Mouse (Mus musculus) spleen, adult 2 months (tissue): ENCODE data around the gene H2afj. TPM values are rescaled to one million over a fixed set of nuclear protein-coding genes. Genes with fewer than 3 reads are reported as not detected.
A peak's percentile ranks its signal among the peaks of the same experiment; 100 is the strongest.

Source experiments
- DNase-seq, 2 experiments: peaks; one replicate each; pipeline versions ENCODE4 v3.0.0 to v3.0.0-alpha.2; 2012 to 2021; ENCODE audit warnings: low spot score in 2 of 2, low read depth in 1 of 2
- H3K27ac ChIP-seq: fragments of 200-500 bp; 2 replicates; pipeline ENCODE4 v1.5.1; 2012; ENCODE audit warnings: low read length, inconsistent platforms; ENCODE audit not compliant: insufficient read depth
- H3K27me3 ChIP-seq: fragments of 200-500 bp; 2 replicates; pipeline ENCODE4 v1.6.1; 2012; ENCODE audit warnings: mild to moderate bottlenecking, moderate library complexity, low read length, inconsistent platforms; ENCODE audit not compliant: control insufficient read depth, insufficient read depth
- H3K36me3 ChIP-seq: fragments of 200-500 bp; 2 replicates; pipeline ENCODE4 v1.6.1; 2012; ENCODE audit warnings: mild to moderate bottlenecking, low read length, inconsistent platforms; ENCODE audit not compliant: control insufficient read depth, insufficient read depth
- H3K4me1 ChIP-seq: fragments of 200-500 bp; 2 replicates; pipeline ENCODE4 v1.6.1; 2011; ENCODE audit warnings: inconsistent platforms; ENCODE audit not compliant: control insufficient read depth, insufficient read depth, insufficient read length
- H3K4me3 ChIP-seq: fragments of 200-500 bp; 2 replicates; pipeline ENCODE4 v1.5.1; 2011; ENCODE audit warnings: mild to moderate bottlenecking, inconsistent platforms; ENCODE audit not compliant: insufficient read depth, insufficient read length; ENCODE audit errors: extremely low read depth
- CTCF ChIP-seq: fragments of 200-500 bp; IDR thresholded peaks from 2 replicates; pipeline ENCODE4 v1.5.1; 2011; ENCODE audit warnings: mild to moderate bottlenecking, inconsistent platforms; ENCODE audit not compliant: insufficient read depth, insufficient read length, insufficient replicate concordance; ENCODE audit errors: extremely low read depth
- POLR2A ChIP-seq: fragments of 200-500 bp; IDR thresholded peaks from 2 replicates; pipeline ENCODE4 v1.6.1; 2011; ENCODE audit warnings: low read depth, low read length, inconsistent platforms
- WGBS: fragments of 180-500 bp; shearing (Covaris S2); methylation state at CpG from one replicate; pipeline ENCODE4 v1.1.7; 2018; 5-methylcytosine and 5-hydroxymethylcytosine counted together
- polyA plus RNA-seq: library from polyadenylated mRNA; depleted of rRNA; stranded (reverse); fragments of >200 nt; gene quantifications from 2 replicates; pipeline ENCODE4 v1.2.3, GENCODE M21; 2012; rRNA removed

Gene H2afj
- polyA plus RNA-seq: 228 and 441 TPM in 2 replicates

- peak; percentile 92 to 98 for DNase-seq
- TF ChIP-seq POLR2A: peak; percentile 88
- no peak for TF ChIP-seq CTCF
- Histone ChIP-seq H3K4me3 (peak within 1 kb of the TSS; percentile 88), H3K4me1 (peaks cover 6% of the 10 kb centered on the region; the same call in 1 of the 2 replicates), H3K36me3 (peaks cover 5% of the 10 kb centered on the region), H3K27ac (peak within 1 kb of the TSS; percentile 85), H3K27me3 (no peaks in the 10 kb centered on the region)
- WGBS: 1% methylated on average over 34 of the region's 34 CpGs
Observed at GRCm38 (mm10) chr6:136808014-136808417, at the start of gene H2afj. Gene H2afj (plus strand): TSS chr6:136808244.

GRCm38 (mm10) chr6:136763912-136764311, 44.1 kb upstream of the H2afj start:
- Histone ChIP-seq H3K36me3 (no peaks in the 10 kb centered on the region), H3K27ac (no peak overlapping the region), H3K4me1 (no peaks in the 10 kb centered on the region), H3K4me3 (no peak overlapping the region), H3K27me3 (no peaks in the 10 kb centered on the region)
- WGBS: 39% methylated on average over 1 of the region's 1 CpGs
- no peak for DNase-seq
- TF ChIP-seq POLR2A: no peak
- no peak for TF ChIP-seq CTCF

- Histone ChIP-seq H3K4me3 (no peak overlapping the region), H3K27ac (no peak overlapping the region), H3K4me1 (no peaks in the 10 kb centered on the region), H3K27me3 (no peaks in the 10 kb centered on the region), H3K36me3 (no peaks in the 10 kb centered on the region)
- no peak for DNase-seq
- TF ChIP-seq CTCF (no peak), POLR2A (no peak)
- WGBS: 82% methylated on average over 8 of the region's 8 CpGs
Observed at GRCm38 (mm10) chr6:136769143-136769542, 38.9 kb upstream of the H2afj start.

- Histone ChIP-seq H3K27me3 (no peaks in the 10 kb centered on the region), H3K4me3 (no peak overlapping the region), H3K27ac (no peak overlapping the region), H3K4me1 (no peaks in the 10 kb centered on the region), H3K36me3 (no peaks in the 10 kb centered on the region)
- no peak for TF ChIP-seq POLR2A
- TF ChIP-seq CTCF: no peak
- 92% methylated on average over 7 of the region's 7 CpGs for WGBS
- DNase-seq: no peak
Observed at GRCm38 (mm10) chr6:136769859-136770258, 38.2 kb upstream of the H2afj start.

GRCm38 (mm10) chr6:136776392-136776791, 31.7 kb upstream of the H2afj start:
- H3K27ac ChIP-seq: no peak overlapping the region
- H3K4me1 ChIP-seq: no peaks in the 10 kb centered on the region
- H3K27me3 ChIP-seq: no peaks in the 10 kb centered on the region
- 92% methylated on average over 1 of the region's 1 CpGs for WGBS
- TF ChIP-seq CTCF (no peak), POLR2A (no peak)
- no peak overlapping the region for H3K4me3 ChIP-seq
- DNase-seq: no peak
- H3K36me3 ChIP-seq: no peaks in the 10 kb centered on the region

GRCm38 (mm10) chr6:136781377-136781986, 26.6 kb upstream of the H2afj start, which contains the start of gene Gucy2c:
Gene Gucy2c (minus strand): TSS chr6:136781765.
- no peaks in the 10 kb centered on the region for H3K36me3 ChIP-seq
- no peak within 1 kb of the TSS for H3K4me3 ChIP-seq
- no peak for TF ChIP-seq CTCF
- TF ChIP-seq POLR2A: no peak
- H3K4me1 ChIP-seq: no peaks in the 10 kb centered on the region
- H3K27me3 ChIP-seq: no peaks in the 10 kb centered on the region
- H3K27ac ChIP-seq: no peak within 1 kb of the TSS
- WGBS: 88% methylated on average over 20 of the region's 20 CpGs
- DNase-seq: no peak

GRCm38 (mm10) chr6:136782146-136782545, 25.9 kb upstream of the H2afj start:
- Histone ChIP-seq H3K36me3 (no peaks in the 10 kb centered on the region), H3K4me1 (no peaks in the 10 kb centered on the region), H3K27me3 (no peaks in the 10 kb centered on the region), H3K4me3 (no peak overlapping the region), H3K27ac (no peak overlapping the region)
- 93% methylated on average over 12 of the region's 12 CpGs for WGBS
- DNase-seq: no peak
- TF ChIP-seq CTCF (no peak), POLR2A (no peak)
